Mouse (Mus musculus): ENCODE measurements around the gene Bicra.

Gene Bicra

DNA sequence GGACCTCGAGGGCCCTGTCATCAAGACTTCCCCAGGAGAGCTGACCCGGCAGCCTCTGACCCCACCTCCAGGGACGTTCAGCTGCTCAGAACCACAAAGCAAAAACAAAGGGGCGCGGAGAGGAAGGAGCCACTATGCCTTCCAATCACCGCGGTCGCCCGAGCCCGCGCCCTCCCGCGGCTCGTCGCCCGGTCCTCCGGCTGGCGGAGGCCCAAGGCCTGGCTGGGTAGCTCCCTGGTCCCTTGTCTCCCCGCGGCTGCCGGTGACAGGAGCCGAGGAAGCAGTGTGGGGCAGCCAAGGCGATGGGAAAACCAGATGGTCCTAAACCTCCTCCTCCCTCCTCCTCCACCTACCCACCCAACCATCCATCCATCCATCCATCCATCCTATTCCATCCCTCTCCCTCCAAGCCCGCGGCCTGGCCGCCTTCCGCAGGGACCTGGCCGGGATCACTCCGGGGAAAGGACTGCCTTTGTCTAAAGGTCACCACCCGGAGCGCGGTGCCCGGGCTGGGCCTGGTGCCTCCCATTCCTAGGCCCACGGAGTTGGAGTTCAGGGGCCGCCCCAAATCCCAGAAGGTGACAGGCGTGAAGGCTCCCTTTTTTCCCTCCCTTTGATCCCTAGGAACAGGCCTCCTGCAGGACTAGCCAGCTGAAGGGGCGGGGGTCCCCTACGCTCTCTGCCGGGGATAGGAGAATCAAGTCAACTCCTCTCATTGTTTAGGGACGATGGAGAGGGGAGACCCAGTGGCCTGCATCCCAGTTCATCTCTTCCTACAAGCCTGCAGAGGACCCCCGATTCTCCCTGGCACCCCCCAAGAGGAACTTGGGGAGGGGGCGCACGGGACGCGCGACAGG lies 1.0 kb downstream of the Bicra start:
- peak; percentile 83 to 88 for DNase-seq

DNA sequence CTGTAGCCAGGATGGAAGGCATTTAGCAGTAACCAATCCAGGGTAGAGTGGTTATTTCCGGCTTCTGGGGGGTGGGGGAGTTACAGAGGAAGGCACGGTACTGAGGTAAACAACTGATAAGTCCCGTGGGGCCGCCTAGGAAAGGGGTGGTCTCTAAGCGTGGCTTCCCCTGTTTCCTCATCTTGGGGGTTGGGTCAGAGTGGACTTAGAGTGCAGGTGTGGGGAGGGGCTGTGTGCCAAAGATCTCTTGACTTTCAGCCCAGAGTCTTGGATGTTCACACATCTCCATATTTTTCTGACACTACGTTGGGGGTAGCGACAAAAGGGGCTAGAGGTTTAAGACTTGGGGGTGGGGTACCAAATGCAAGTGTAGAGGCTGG lies 1.6 kb downstream of the Bicra start:
- peak; percentile 78 to 85 for DNase-seq

DNA sequence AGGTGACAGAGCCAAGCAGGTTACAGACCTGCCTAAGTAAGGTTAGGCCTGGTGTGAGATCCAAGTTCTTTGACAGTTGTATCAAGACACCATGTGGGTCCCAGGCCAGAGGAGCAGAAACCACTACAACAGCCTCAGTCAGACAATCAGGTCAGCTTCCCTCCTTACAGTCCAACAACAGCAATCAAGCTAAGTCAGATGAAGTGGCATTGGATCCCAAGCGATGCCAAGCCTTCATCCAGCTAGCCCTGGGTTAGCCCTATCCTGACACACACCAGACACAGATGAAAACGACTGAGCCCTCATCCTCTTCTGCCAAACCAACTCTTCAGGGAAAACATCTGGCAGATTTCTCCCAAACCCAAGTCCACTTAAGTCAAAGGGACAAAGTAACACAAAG lies 2.2 kb downstream of the Bicra start:
- DNase-seq, result no peak

DNA sequence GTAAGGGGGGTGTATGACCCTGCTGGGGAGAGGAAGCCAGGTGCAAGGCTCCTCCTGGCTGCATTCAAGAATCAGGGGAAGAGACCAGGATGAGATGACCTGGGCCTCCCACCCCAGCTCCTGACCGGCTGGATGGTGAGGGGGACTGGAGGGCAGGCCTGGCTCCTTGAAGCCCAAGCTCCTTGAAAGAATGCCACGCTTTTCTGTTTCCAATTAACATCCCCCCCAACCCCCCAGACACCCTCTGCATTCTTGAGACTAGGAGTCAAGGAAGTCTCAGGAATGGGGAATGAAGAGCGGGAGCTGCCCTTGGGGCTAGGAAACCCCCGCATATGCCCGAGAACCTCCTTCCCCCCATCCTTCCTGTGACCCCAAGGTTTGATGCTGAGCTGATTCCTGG lies 3.2 kb downstream of the Bicra start:
- no peak for DNase-seq

DNA sequence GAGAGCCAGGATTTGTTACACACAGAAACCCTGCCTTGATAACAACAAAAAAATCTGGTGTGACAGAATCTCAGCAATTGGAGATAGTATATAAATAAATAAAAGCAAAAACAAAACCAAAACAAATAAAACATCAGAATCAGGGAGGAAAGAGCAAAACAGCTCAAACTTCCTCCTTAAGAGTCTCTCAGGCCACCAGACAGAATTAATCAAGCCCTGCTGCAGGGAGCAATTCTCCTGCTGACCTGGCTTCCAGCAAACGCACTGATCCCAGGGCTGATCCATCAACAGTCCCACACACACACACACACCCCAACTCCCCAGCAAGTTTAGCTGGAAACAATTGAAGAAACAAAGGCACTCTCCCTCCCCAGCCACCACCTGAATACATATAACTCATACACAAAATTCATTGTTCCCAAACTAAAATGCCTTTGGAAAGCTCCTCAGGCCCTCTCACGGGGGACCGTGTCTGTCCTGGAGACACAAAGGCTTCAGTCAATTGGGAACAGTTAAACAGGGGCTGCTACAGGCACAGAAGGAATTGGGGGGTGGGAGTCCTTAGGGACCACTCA lies 3.8 kb downstream of the Bicra start:
- DNase-seq, result no peak

DNA sequence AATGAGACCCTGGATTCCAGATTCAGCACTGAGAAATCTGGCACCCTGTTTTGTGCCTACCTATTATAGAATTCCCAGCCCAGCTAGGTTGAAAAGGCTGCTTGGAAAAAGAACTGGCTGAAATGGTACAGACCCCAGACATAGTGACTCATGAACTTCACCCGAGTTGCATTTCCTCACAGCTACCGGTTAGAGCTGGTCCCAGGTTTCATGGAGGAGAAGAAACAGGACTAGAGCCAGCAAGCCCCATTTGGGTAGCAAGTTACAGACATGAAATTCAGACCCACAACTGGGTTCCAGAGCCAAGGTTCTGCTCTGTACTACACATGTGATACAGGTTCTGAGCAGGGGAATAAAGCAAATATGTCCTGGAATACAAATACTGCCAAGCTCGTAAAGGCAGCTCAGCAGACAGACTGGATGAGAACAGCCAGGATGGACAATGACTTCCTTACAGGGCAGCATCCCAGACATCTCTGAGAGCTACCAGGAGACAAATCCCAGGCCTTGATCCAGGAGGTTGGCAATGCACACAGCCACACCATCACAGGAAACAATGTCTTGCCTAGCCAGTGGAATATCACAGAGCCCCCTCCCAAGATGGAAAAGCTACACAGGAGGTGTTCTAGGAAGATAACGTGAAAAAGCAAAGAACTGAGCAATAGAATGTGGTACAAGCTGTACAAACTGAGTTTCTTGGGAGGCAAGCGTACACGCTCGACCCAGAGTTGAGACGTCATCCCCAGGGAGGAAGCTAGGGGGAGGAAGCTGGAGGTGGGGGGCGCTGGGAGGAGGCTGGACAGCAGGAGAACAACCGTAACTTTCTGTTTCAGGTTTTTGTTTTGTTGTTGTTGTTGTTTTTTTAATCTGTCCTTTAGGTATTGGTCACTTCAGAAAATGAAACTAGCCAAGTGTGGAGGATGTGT lies 4.6 kb downstream of the Bicra start:
- no peak for DNase-seq

GRCm38 (mm10) chr7:16041208-16041607 lies 6.5 kb downstream of the Bicra start:
- no peak for DNase-seq

DNA sequence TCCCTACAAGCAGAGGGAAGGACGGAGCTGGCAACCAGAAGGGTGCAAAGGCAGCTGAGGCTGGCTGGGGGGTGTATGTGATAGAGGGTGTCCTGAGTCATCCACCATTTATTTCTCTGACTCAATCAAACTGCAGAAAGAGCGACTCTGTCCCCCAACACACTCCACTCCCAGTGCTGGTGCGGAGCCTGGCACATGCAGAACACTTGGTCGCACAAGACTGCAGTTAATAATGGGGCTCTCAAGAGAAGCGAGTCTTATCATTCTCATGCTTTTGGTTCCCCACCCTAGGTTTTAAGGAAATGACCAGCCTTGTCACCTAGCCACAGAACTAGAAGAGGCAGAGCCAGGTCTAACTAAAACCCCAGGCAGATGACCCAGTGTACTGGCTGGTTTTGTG lies 8.4 kb downstream of the Bicra start:
- DNase-seq, result no peak

DNA sequence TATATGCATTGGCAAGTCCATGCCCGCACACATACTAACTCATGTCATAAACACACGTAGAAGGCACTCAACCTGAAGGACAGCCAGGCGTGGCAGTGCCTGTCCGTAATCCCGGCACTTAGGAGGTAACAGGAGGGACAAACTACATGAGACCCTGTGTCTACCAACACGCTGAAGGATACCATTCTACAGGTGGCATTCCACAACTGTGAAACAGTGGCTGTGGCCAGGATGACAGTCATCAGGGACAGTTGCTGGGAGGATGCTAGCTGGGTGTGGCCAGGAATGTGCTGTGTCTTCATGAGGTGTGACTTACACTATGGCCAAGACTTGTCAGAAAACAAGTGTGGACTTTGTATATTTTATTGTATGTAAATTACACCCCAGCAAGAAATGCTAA lies 10.7 kb downstream of the Bicra start:
- DNase-seq, result no peak

GRCm38 (mm10) chr7:16033580-16034461 lies 13.9 kb downstream of the Bicra start:
- no peak for DNase-seq

- no peak for DNase-seq
These were observed 14.7 kb downstream of the Bicra start for GRCm38 (mm10) chr7:16033059-16033458.

GRCm38 (mm10) chr7:16031072-16031471 lies 16.6 kb downstream of the Bicra start:
- DNase-seq, result no peak

GRCm38 (mm10) chr7:16028102-16028927 lies 19.4 kb downstream of the Bicra start:
- peak; percentile 39 to 65 for DNase-seq

DNA sequence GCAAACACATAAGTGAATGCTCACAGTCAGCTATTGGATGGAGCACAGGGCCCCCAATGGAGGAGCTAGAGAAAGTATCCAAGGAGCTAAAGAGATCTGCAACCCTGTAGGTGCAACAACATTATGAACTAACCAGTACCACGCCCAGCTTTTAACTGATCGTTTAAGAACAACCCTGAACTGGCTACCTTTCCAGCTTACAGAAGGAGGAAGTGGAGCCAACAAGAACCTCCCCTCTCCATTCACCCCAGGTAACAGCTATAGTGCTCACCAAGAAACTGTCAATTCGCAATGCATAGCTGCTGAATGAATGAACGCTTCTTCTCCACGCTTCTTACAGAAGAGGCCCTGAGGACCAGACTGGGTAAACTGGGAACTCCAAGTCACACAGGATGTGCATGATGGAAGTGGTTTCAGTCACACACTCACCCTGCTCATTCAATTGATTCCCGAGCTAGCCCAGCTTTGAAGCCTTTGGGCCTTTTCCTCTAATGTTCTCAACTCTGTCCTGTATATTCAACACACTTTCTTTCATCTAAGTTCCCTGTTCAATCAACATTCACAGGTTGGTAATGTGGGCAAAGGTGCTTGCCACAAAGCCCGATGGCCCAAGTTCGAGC lies 23.0 kb downstream of the Bicra start:
- DNase-seq, result no peak

- no peak for DNase-seq
These were observed 28.2 kb downstream of the Bicra start for GRCm38 (mm10) chr7:16019256-16020094.

GRCm38 (mm10) chr7:16018016-16018810 lies 29.5 kb downstream of the Bicra start:
- DNase-seq, result peak; percentile 68 to 76

DNA sequence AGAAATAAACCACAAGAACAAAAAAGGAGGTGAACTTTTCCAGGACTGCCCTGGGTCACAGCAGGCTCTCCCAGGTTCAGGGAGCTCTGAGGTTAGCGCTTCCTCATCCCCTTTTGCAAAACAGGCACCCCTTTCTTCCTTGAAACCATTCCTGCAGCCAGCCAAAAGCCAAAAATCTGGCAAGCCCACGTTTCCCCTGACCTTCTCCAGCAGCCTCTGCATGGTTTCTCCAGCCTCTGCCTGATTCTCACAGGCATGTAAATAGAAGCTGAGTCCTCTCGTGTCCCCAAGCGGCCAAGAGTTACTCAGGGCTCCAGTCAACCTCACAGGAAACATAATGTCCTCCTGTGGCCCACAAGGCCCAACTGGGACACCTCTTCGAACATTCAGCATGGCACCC lies 32.3 kb downstream of the Bicra start:
- DNase-seq, result no peak

DNA sequence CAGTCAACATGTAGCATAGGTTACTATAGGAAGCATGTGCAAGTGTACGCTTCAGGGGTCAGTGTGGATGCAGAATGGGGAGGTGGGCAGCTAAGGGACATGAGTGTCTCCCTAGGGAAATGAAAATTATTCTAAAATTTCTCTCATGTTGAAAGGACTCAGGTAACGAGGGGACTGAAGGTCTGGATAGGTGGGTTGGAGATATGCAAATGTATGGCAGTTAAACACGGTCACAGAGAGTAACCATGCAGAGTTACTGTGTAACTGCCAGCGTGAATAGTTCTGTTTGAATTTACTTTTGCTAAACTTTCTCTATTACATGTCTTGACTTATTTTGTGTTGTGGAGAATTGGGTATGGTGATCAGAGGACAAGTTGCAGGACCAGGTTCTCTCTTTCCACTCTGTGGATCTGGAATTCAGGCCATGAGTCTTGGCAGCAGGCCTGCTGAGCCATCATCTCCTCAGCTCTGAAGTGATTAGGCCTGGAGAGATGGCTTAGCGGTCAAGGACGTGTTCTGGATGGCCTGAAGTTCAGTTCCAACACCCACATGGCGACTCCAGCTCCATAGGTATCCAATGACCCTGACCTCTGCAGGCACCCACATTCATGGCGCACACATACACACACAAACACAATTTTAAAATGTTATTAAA lies 33.1 kb downstream of the Bicra start:
- DNase-seq, result no peak

All from lung, postnatal 4 days (tissue).